Mouse (Mus musculus) E14TG2a.4 (cell line): ENCODE results near the gene Ntm.

Experiments used
- H3K27me3 ChIP-seq: 2 replicates; pipeline ENCODE4 v1.6.1; 2014; ENCODE audit warnings: low read length, control low read depth; ENCODE audit not compliant: insufficient read depth
- H3K36me3 ChIP-seq: 2 replicates; pipeline ENCODE4 v1.6.1; 2014; ENCODE audit warnings: low read length, control low read depth; ENCODE audit not compliant: insufficient read depth
- H3K4me1 ChIP-seq: replicated peaks from 2 replicates; pipeline ENCODE4 v1.6.1; 2014; ENCODE audit warnings: low read depth, low read length, control low read depth
- H3K4me3 ChIP-seq: replicated peaks from 2 replicates; pipeline ENCODE4 v1.5.1; 2014; ENCODE audit warnings: mild to moderate bottlenecking, low read length
- H3K9me3 ChIP-seq: 2 replicates; pipeline ENCODE4 v1.6.1; 2014; ENCODE audit warnings: low read length, control low read depth
- CTCF ChIP-seq: conservative IDR thresholded peaks from 2 replicates; pipeline ENCODE4 v1.5.1; 2014; ENCODE audit warnings: low read length
- NANOG ChIP-seq: IDR thresholded peaks from 2 replicates; pipeline ENCODE4 v1.6.1; 2014; ENCODE audit warnings: borderline replicate concordance, low read length, mixed read lengths
- POU5F1 ChIP-seq: IDR thresholded peaks from 2 replicates; pipeline ENCODE4 v1.6.1; 2014; ENCODE audit warnings: low read length, borderline replicate concordance

Ntm gene

GRCm38 (mm10) chr9:29765990-29766980 lies 196.7 kb downstream of the Ntm start:
- no peaks in the 10 kb centered on the region for H3K4me1 ChIP-seq
- no peaks in the 10 kb centered on the region for H3K36me3 ChIP-seq
- no peaks in the 10 kb centered on the region for H3K27me3 ChIP-seq
- H3K9me3 ChIP-seq: no peaks in the 10 kb centered on the region
- no peak overlapping the region for H3K4me3 ChIP-seq
- no peak for TF ChIP-seq NANOG

- H3K4me1 ChIP-seq: no peaks in the 10 kb centered on the region
- H3K9me3 ChIP-seq: no peaks in the 10 kb centered on the region
- no peaks in the 10 kb centered on the region for H3K27me3 ChIP-seq
- no peak overlapping the region for H3K4me3 ChIP-seq
- H3K36me3 ChIP-seq: no peaks in the 10 kb centered on the region
- TF ChIP-seq CTCF (no peak), NANOG (no peak), POU5F1 (no peak)
Observed at GRCm38 (mm10) chr9:29763338-29763737, 199.6 kb downstream of the Ntm start.

GRCm38 (mm10) chr9:29761952-29762586 lies 200.9 kb downstream of the Ntm start:
- TF ChIP-seq NANOG (no peak), CTCF (no peak), POU5F1 (no peak)

GRCm38 (mm10) chr9:29761511-29761910 lies 201.4 kb downstream of the Ntm start:
- Histone ChIP-seq H3K27me3 (no peaks in the 10 kb centered on the region), H3K36me3 (no peaks in the 10 kb centered on the region), H3K4me3 (no peak overlapping the region), H3K9me3 (no peaks in the 10 kb centered on the region), H3K4me1 (no peaks in the 10 kb centered on the region)
- TF ChIP-seq POU5F1 (no peak), NANOG (no peak), CTCF (no peak)

More at GRCm38 (mm10) chr9:29761952-29762586, 200.9 kb downstream of the Ntm start:
- Histone ChIP-seq H3K27me3 (no peaks in the 10 kb centered on the region), H3K9me3 (no peaks in the 10 kb centered on the region), H3K36me3 (no peaks in the 10 kb centered on the region), H3K4me1 (no peaks in the 10 kb centered on the region), H3K4me3 (no peak overlapping the region)

- no peak for TF ChIP-seq CTCF
- no peak for TF ChIP-seq POU5F1
- TF ChIP-seq NANOG: no peak
- H3K36me3 ChIP-seq: no peaks in the 10 kb centered on the region
- no peaks in the 10 kb centered on the region for H3K27me3 ChIP-seq
- no peaks in the 10 kb centered on the region for H3K4me1 ChIP-seq
- no peaks in the 10 kb centered on the region for H3K9me3 ChIP-seq
- no peak overlapping the region for H3K4me3 ChIP-seq
Observed at GRCm38 (mm10) chr9:29759940-29760339, 203.0 kb downstream of the Ntm start.

GRCm38 (mm10) chr9:29759060-29759459 lies 203.9 kb downstream of the Ntm start:
- H3K4me1 ChIP-seq: no peaks in the 10 kb centered on the region
- no peaks in the 10 kb centered on the region for H3K27me3 ChIP-seq
- no peak overlapping the region for H3K4me3 ChIP-seq
- no peaks in the 10 kb centered on the region for H3K36me3 ChIP-seq
- H3K9me3 ChIP-seq: no peaks in the 10 kb centered on the region
- TF ChIP-seq POU5F1 (no peak), NANOG (no peak), CTCF (no peak)

GRCm38 (mm10) chr9:29754374-29754773 lies 208.6 kb downstream of the Ntm start:
- Histone ChIP-seq H3K4me1 (no peaks in the 10 kb centered on the region; the same call in 1 of the 2 replicates), H3K36me3 (no peaks in the 10 kb centered on the region), H3K27me3 (no peaks in the 10 kb centered on the region), H3K4me3 (no peak overlapping the region), H3K9me3 (no peaks in the 10 kb centered on the region)
- TF ChIP-seq POU5F1 (no peak), NANOG (no peak), CTCF (no peak)

GRCm38 (mm10) chr9:29751396-29751795 lies 211.5 kb downstream of the Ntm start:
- Histone ChIP-seq H3K36me3 (no peaks in the 10 kb centered on the region), H3K27me3 (no peaks in the 10 kb centered on the region), H3K4me1 (no peaks in the 10 kb centered on the region; the same call in 1 of the 2 replicates), H3K4me3 (no peak overlapping the region), H3K9me3 (no peaks in the 10 kb centered on the region)
- TF ChIP-seq NANOG (no peak), POU5F1 (no peak), CTCF (peak; percentile 22; the same call in 1 of the 2 replicates)
